Mouse (Mus musculus) urinary bladder, adult 2 months (tissue): ENCODE results near the gene Grifin. TPM values are rescaled to one million over a fixed set of nuclear protein-coding genes. Genes with fewer than 3 reads are reported as not detected.

ENCODE experiments used
- DNase-seq: peaks from one replicate; pipeline ENCODE4 v3.0.0; 2022; ENCODE audit warnings: low spot score
- polyA plus RNA-seq: library from polyadenylated mRNA; depleted of rRNA; stranded (reverse); fragments of >200 nt; gene quantifications from 2 replicates; pipeline ENCODE4 v1.2.3, GENCODE M21; 2012; rRNA removed

Grifin gene
- polyA plus RNA-seq, 1 experiment: not detected

DNA sequence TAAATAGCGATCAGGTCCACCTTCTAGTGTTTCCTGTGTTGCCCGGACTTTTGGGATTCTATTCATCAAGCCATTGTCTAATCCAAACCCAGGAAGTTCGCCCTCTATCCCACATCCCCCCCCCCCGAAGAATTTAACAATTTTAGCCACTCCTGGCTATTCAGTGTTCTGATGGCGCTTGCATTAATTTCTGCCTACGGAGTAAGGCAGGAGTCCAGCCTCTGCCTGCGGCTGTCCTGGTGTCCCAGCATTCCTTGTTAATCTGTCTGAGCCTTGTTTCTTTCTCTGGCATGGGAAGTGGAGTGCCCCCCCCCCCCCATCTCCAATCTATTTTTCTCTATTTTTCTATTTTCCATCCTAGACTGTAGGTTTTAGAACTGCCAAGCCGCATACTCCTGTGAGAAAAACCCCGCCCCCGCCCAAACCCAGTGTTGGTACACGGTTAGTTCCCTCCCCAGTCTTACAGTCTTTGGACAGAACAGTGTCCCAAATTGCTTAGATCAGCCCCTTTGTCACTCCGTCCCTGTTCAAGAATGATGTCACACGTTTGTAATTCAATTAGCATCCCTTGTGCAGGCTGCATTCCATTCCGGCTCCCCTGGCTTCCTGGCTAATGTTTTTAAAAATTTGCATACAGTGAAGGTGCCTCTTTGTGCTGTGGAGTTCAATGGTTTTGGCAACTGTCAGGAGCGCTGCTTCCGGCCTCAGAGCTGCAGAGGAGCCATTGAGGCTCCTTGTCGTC, 15.4 kb downstream of the Grifin start:
- no peak for DNase-seq

DNA sequence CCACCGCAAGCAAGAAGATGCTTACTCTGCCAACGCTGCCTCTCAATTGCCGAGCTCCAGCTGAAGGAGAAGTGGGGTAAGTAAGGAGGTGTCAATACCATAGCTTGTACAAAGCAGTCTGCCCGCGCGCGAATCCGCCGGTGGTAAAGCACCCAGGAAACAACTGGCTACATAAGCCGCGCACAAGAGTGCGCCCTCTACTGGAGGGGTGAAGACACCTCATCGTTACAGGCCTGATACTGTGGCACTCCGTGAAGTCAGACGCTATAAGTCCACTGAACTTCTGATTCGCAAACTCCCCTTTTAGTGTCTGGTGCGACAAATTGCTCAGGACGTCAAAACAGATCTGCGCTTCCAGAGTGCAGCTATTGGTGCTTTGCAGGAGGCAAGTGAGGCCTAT, 18.5 kb downstream of the Grifin start:
- DNase-seq: no peak

DNA sequence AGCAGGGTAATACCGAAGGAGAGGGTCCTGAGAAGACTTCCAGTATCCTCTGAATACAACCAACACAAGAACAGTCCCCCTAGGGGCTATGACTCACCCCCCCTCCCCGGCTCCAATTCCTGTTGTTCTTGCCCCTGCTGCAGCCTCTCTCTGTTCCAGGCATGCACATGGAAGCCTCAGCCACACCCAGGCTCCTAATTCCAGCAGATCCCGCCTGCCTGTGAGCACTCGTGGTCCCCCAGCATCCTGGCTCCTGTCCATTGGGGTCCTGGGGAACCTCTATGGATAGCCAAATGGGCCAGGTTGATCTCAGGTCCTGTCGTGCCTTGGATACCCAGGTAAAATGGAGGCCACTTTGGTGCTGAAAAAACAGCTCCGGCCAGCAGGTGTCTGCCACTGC, 19.2 kb downstream of the Grifin start:
- DNase-seq: no peak

DNA sequence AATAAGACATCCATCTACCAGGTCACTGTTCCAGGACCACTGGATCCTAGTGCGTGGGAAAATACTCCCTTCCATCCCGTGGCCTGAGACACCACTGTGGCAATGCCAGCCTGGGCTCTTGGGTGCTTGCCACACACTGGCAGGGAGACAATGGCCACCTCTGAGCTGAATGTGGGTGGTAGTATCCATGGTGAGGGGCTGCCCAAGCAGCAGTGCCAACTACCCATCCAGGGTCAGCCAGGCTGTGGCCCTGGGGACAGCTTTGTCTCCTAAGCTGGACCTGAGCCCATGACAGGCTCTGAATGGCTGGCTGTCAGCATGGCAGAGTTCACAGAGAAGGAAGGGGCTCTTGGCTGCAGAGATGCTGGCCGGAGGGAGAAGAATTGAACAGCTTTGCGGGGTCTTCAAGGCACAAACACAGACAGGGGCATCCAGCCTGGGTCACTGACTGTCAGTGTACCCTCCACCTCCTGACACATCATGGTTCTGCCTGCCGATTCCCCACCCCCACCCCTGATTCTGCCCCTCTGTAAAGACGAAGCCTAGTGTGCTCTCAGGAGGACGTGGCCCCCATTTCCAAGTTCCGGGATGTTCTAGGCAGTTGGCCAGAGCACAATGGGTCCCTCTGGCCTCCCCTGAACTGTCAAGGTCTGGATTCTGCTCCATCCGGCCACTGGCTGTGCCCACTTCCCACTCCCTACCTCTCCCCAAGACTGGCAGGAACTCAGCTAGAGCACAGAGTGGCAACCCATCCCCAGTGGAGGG, 21.9 kb downstream of the Grifin start:
- no peak for DNase-seq

DNA sequence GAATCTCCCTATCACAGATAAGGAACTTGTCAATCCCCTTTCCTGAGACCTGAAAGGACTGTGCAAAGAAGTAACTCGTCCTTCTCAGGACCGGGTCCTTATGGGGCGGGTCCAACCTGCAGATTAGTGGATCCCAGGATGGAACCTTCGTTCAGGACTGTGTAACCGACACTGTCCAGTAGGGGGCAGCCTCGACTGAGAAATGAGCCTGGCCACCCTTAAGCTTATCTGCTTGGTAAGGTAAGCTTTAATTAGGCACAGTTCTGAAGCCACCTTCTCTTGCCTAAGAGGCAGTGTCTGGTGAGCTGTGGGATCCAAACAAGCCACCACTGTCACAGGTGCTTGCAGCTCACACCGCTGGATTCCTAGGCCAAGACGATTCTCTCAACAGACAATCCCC, 24.8 kb downstream of the Grifin start:
- peak; percentile 73 for DNase-seq

DNA sequence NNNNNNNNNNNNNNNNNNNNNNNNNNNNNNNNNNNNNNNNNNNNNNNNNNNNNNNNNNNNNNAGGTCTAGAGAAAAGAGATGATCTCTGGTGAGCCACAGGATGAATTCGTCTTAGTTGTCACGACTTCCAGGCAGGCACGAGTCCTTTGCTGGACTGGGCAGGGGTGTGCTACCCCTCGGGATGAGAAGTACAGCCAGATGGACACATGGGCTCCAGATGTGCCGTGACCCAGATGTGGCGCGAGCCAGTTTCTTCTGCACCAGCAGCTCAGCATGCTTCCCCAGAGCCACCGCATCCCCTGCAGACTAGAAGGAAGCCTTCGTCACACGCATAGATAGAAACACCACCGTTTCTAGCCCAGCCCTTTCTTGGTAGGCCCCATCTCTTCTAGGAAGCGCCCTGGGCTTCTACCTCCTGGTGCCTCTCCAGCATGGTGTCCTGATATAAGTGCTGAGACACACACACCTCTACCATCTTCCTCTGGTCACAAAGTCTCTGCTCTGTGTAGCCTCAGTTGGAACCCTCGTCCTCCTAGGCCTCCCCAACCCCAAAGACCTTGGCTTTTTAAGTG, 26.7 kb downstream of the Grifin start:
- no peak for DNase-seq

- no peak for DNase-seq
Measured at GRCm38 (mm10) chr5:140526754-140527153, 38.1 kb downstream of the Grifin start.

DNA sequence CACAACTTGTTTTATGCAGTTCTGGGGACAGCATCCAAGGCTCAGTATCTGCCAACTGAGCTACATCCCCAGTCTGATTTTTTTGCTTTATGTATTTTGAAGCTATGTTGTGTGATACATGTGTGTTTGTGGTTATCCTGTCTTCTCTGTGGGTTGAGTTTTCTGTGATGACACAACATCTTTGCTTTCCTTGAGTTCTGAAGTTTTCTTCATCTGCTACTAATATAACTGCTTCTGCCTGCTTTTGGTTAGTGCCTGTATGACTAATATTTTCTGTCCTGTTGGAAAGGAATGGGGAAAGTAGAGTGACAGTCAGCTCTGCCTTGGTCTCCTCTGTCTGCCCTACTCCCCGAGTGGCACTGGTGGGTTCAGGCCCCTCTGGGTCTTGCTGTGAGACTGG, 43.7 kb downstream of the Grifin start:
- DNase-seq: no peak

DNA sequence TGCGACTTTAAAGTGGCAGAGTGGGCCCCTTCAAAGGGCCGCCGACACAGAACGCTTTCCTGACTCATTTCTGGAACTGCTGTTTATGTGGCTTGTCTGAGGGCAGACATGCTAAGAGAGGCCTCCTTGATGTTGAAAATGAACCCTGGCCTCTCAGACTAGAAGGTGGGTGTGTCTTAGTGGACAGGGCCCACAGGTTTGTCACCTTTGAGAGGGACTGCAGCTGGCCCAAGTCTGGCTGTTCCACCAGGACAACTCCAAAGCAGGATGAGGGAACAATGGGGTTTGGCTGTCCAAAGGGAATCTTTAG, 47.0 kb downstream of the Grifin start:
- no peak for DNase-seq

GRCm38 (mm10) chr5:140517159-140517920, 47.5 kb downstream of the Grifin start:
- DNase-seq: no peak

GRCm38 (mm10) chr5:140514799-140515486, 49.9 kb downstream of the Grifin start:
- DNase-seq: no peak

DNA sequence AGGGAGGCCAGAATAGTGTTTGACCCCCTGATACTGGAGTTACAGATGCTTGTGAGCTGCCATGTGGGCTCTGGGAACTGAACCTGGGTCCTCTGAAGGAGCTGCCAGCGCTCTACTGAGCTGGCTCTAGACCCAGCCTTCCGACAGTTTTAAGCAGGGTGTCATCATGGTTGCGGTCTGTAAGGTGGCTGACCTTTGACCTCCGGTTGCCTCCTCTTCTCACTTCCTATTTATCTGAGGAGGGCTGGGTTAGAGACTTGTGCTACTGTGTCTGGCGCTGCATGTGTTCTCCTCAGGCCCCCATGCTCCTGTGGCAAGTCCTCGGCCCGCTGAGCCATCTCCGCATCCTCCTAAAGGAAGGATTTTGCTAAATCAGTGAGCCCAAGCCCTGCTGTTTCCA, 51.0 kb downstream of the Grifin start:
- no peak for DNase-seq

Other genes starting within 250 kb of the Grifin start
- 13.2 and 13.8 TPM in 2 replicates for gene Mad1l1, start 243.5 kb downstream of the Grifin start, polyA plus RNA-seq
- gene Nudt1, start 243.4 kb downstream of the Grifin start, polyA plus RNA-seq: 19.0 and 21.6 TPM in 2 replicates
- 11.8 and 12.0 TPM in 2 replicates for gene Mrm2, start 233.2 kb downstream of the Grifin start, polyA plus RNA-seq
- 18.6 and 19.4 TPM in 2 replicates for gene Snx8, start 175.8 kb downstream of the Grifin start, polyA plus RNA-seq
- 98.8 and 135 TPM in 2 replicates for gene Eif3b, start 145.7 kb downstream of the Grifin start, polyA plus RNA-seq
- 0.96 and 1.0 TPM in 2 replicates for gene Gm4869, start 119.4 kb downstream of the Grifin start, polyA plus RNA-seq
- gene Chst12, start 59.5 kb downstream of the Grifin start, polyA plus RNA-seq: 54.6 and 76.8 TPM in 2 replicates
- 20.6 and 23.6 TPM in 2 replicates for gene Lfng, start 42.2 kb upstream of the Grifin start, polyA plus RNA-seq
- 11.7 and 24.4 TPM in 2 replicates for gene Ttyh3, start 84.0 kb upstream of the Grifin start, polyA plus RNA-seq
- gene Iqce, start 137.3 kb upstream of the Grifin start, polyA plus RNA-seq: 21.0 and 24.3 TPM in 2 replicates
- 14.5 and 14.8 TPM in 2 replicates for gene Brat1, start 139.9 kb upstream of the Grifin start, polyA plus RNA-seq
- gene Amz1, start 159.1 kb upstream of the Grifin start, polyA plus RNA-seq: 1.2 TPM in 2 replicates